Mouse (Mus musculus) cerebellum, adult 8-10 months (tissue): ENCODE data around the gene Sult5a1.

Experiments
- DNase-seq: peaks from one replicate; pipeline ENCODE4 v3.0.0; 2022

Sult5a1 gene

GRCm38 (mm10) chr8:123097786-123098584, 60.1 kb downstream of the Sult5a1 start:
- no peak for DNase-seq

DNA sequence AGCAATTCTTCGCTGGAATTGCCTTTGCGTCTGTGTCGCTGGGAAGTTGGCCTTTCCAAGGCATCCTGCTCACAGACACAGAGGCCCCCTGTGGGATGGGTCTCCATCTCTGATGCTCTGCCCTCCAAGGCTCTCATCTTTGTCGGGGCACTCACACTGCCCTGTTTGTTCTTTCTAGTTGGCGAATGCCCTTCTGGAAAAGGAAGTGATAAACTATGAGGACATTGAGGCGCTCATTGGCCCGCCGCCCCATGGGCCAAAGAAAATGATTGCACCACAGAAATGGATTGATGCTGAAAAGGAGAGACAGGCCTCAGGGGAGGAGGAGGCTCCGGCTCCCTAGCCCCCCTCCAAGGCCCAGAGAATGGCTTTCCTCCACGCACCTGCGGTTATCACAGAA, 60.9 kb downstream of the Sult5a1 start:
- no peak for DNase-seq
